Mouse (Mus musculus) retina, embryonic 14.5 days (tissue): ENCODE results near the gene Ms4a6c.
"Not testable (repeated sequence)": the region's sequence is repeated elsewhere in the genome, so short reads cannot be mapped to it uniquely, and the experiment has no call there.

Experiments
- DNase-seq: peaks from one replicate; pipeline ENCODE4 v3.0.0-alpha.2; 2015; ENCODE audit warnings: low spot score

Gene Ms4a6c

DNA sequence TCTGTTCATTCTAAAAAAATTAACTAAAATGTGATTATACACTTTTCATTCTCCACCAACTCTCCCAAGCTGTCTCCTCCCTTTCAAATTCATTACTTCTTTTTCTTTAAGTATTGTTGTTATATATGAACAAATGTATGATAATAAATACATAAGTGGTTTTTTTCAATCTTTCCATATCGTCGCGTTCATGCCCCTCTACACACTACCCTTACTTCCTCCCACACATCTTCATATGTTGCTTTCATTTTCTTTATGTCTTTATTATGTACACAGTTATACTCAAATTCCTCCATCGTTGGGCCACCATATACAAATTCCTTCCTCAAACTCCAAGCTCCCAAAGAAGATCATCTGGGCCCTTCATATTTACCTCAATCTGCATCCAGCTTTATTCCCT lies 32.2 kb downstream of the Ms4a6c start:
- no peak for DNase-seq

DNA sequence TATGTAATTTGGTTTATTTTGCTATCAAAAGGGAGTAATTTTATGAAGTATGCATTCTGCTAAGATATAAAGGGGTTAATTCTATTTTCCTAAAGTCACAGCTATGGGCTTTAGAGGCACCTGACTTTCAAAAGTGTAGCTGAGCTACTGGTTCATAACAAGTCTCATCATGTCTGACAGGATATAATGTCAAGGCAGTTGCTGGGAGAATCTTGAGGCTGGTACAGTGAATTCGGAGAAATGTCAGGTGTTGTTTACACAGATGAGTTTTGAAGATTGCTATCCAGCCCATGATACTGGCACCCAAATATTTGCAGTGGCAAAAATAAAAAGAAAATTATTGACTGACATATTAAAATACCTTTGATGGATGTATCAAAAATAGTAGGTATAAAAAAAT lies 35.7 kb downstream of the Ms4a6c start:
- DNase-seq, result no peak

DNA sequence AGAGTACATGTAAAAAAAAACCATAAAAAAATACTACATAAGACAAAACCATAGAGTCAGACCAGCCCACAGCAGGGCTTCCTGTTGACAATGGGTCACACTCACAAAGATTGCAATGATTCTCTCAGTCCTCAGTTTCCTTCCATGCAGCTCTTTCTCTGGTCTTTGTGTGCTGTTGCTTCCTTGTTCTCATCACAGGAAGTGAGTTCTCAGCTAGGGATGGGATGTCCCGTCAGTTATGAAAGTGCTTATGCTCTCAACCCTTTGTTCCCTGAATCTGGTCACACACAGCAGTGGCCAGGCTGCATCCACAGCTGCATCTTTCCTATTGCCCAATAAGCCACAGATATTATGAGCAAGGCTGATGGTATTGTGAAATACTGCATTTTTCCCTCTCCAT lies 44.3 kb downstream of the Ms4a6c start:
- no peak for DNase-seq

DNA sequence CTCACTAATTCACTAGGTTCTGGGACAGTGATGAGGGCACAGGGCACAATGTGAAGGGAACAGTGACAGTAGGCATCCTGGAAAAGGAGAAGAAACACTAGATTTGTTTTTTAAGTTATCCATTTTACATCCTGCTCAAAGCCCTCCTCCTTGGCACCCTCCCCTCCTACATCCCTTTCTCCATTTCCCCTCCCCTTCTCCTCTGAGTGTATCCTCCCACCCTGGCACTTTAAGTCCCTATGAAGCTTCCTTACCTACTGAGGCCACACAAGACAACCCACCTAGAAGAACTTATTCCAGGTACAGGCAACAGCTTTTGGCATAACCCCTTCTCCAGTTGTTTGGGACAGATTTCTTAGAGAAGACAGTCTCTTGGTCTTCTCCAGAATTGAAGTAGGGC lies 47.1 kb downstream of the Ms4a6c start, which contains the start of gene Ms4a6b:
Ms4a6b (plus strand) TSS at position 267 of the 400 bp plus-strand sequence.
- no peak for DNase-seq

DNA sequence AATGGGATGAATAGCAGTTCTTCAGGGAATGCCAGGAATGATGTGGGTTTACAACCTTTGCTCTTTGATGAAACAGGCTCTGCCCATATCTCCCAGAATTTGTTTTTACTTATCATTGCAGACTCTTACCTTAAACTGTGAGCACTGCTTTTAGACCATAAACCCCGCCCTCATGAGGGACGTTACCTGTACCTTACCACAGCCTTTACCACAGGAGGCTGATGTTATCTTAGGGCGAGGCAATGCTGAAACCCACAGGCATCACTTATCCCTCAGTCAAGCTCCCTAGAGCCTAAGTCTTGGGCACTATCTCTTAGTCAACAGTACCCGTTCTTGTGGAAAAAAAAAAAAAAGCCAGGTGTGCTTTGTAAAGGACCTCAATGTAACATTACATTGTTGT lies 47.7 kb downstream of the Ms4a6c start:
- no peak for DNase-seq

DNA sequence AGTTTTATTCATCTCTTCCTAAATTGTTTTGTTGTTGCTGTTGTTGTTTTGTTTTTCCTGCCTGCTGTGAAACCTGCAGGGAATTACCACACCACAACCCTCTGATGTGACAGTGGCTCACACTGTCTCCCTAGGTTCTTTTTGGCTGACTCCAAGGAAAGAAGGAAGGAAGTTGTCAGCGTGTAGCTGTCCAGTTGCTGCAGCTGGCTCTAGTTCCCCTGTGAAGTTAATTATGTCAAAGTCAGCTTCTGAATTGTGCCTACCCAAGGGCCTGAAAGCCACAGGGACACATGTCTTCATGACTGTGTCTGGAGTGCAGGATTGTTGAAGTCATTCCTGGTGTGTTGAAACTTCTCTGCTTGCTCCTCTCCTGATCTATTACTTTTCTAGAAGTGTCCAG lies 48.2 kb downstream of the Ms4a6c start:
- not testable (repeated sequence) for DNase-seq

DNA sequence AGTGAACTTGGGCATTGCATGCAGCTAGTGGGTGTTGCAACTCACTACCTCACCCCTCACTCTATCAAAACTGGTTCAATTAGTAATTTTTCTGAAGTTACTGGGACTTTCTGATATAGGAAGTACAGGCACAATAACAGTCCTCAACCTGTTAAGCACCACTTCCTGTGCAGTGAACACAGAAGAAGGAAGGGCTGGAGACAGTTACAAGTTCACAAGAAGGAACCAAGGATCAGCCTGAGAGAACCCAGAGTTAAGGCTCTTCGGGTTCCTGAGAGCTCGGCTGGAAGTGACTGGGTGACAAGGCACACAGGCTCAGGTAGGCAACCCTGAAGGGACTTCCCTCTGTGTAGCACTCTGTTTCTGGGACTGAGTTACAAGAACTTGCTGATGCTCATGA lies 49.2 kb downstream of the Ms4a6c start:
- not testable (repeated sequence) for DNase-seq

DNA sequence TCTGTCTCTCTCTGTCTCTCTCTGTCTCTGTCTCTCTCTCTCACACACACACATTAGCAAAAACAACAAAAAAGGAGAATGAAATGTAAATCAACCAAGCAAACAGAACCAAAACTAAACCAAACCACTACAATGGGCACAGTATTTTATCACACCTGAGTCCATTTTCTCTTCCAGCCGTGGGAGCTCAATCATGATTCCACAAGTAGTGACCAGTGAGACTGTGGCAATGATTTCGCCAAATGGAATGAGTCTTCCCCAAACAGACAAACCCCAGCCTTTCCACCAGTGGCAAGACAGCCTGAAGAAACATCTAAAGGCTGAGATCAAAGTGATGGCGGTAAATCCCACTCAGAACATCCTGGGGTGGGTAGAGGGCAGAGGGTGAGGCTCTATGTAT lies 51.0 kb downstream of the Ms4a6c start:
- no peak for DNase-seq
